Mouse (Mus musculus): ENCODE results near the gene Arvcf. TPM values are rescaled to one million over a fixed set of nuclear protein-coding genes. Genes with fewer than 3 reads are reported as not detected.

The Arvcf gene
- total RNA-seq (2021) = 10 to 100 TPM; 46.2 to 53.9 TPM
- long read RNA-seq, full-length matches to known transcripts = 3 of 14 reads
- long read RNA-seq, partial matches to known transcripts = 0 of 14 reads
- long read RNA-seq, other reads (novel, unspliced or antisense) = 11 of 14 reads

- DNase-seq (ENCODE audit: low spot score in 2 of 2) = peak; percentile 88 to 92
Observed at GRCm38 (mm10) chr16:18347931-18348600, at the start of gene Arvcf, which contains the start of gene Tango2. Gene Arvcf (plus strand): TSS chr16:18348182. Gene Tango2 (minus strand): TSS chr16:18348103.

GRCm38 (mm10) chr16:18308159-18308558 is 39.8 kb upstream of the Arvcf start:
- no peak for DNase-seq (ENCODE audit: low spot score in 2 of 2)

- no peak for DNase-seq (ENCODE audit: low spot score in 2 of 2)
Observed at GRCm38 (mm10) chr16:18318992-18319391, 29.0 kb upstream of the Arvcf start.

GRCm38 (mm10) chr16:18321443-18321842 is 26.5 kb upstream of the Arvcf start:
- no peak for DNase-seq (ENCODE audit: low spot score in 2 of 2)

GRCm38 (mm10) chr16:18323460-18323859 is 24.5 kb upstream of the Arvcf start:
- DNase-seq (ENCODE audit: low spot score in 2 of 2) = no peak

GRCm38 (mm10) chr16:18324031-18324430 is 24.0 kb upstream of the Arvcf start:
- no peak for DNase-seq (ENCODE audit: low spot score in 2 of 2)

GRCm38 (mm10) chr16:18325741-18326140 is 22.2 kb upstream of the Arvcf start:
- DNase-seq (ENCODE audit: low spot score in 2 of 2) = no peak

- DNase-seq (ENCODE audit: low spot score in 2 of 2) = no peak
Observed at GRCm38 (mm10) chr16:18327936-18328335, 20.0 kb upstream of the Arvcf start.

GRCm38 (mm10) chr16:18328524-18328923 is 19.5 kb upstream of the Arvcf start:
- no peak for DNase-seq (ENCODE audit: low spot score in 2 of 2)

GRCm38 (mm10) chr16:18333976-18334375 is 14.0 kb upstream of the Arvcf start:
- DNase-seq (ENCODE audit: low spot score in 2 of 2) = no peak

- DNase-seq (ENCODE audit: low spot score in 2 of 2) = no peak
Observed at GRCm38 (mm10) chr16:18335981-18336380, 12.0 kb upstream of the Arvcf start.

- DNase-seq (ENCODE audit: low spot score in 2 of 2) = no peak
Observed at GRCm38 (mm10) chr16:18337261-18337660, 10.7 kb upstream of the Arvcf start.

GRCm38 (mm10) chr16:18339866-18340265 is 8.1 kb upstream of the Arvcf start:
- no peak for DNase-seq (ENCODE audit: low spot score in 2 of 2)

- no peak for DNase-seq (ENCODE audit: low spot score in 2 of 2)
Observed at GRCm38 (mm10) chr16:18341605-18342004, 6.4 kb upstream of the Arvcf start.

GRCm38 (mm10) chr16:18342076-18342475 is 5.9 kb upstream of the Arvcf start:
- no peak for DNase-seq (ENCODE audit: low spot score in 2 of 2)

- DNase-seq (ENCODE audit: low spot score in 2 of 2) = no peak
Observed at GRCm38 (mm10) chr16:18342650-18343570, 5.1 kb upstream of the Arvcf start.

GRCm38 (mm10) chr16:18343778-18344177 is 4.2 kb upstream of the Arvcf start:
- peak; percentile 96 to 98 for DNase-seq (ENCODE audit: low spot score in 2 of 2)

- peak; percentile 87 to 89 for DNase-seq (ENCODE audit: low spot score in 2 of 2)
Observed at GRCm38 (mm10) chr16:18345243-18345642, 2.7 kb upstream of the Arvcf start.

- peak in 1 of 2 experiments; percentile 43 for DNase-seq (ENCODE audit: low spot score in 2 of 2)
Observed at GRCm38 (mm10) chr16:18348601-18349175, 706 bp downstream of the Arvcf start.

- DNase-seq (ENCODE audit: low spot score in 2 of 2) = no peak
Observed at GRCm38 (mm10) chr16:18349761-18350325, 1.9 kb downstream of the Arvcf start.
